Mouse (Mus musculus): ENCODE data around the gene Ms4a10.

GRCm38 (mm10) chr19:10991911-10992310 lies 17.4 kb upstream of the Ms4a10 start:
- TF ChIP-seq MAFK (IDR thresholded peaks at IDR 0.05; ENCODE audit: insufficient read depth, low read depth, low read length) (no peak), HCFC1 (IDR thresholded peaks at IDR 0.05; ENCODE audit: borderline replicate concordance, insufficient read depth, low read length) (no peak), ZNF384 (IDR thresholded peaks at IDR 0.05; ENCODE audit: low read depth, low read length) (no peak), ZC3H11A (IDR thresholded peaks at IDR 0.05; ENCODE audit: borderline replicate concordance, low read depth, low read length) (no peak), CHD2 (IDR thresholded peaks at IDR 0.05; ENCODE audit: low read depth, low read length) (no peak)

All from ES-E14 (cell line).